Mouse (Mus musculus) forelimb bud, embryonic 11.5 days (tissue): ENCODE results near the gene Olfr364-ps1.

Experiments
- DNase-seq: peaks from one replicate; pipeline ENCODE4 v3.0.0-alpha.2; 2012; ENCODE audit warnings: low read depth, low spot score

Gene Olfr364-ps1

GRCm38 (mm10) chr2:37139022-37139421 is at the start of gene Olfr364-ps1:
TSS of gene Olfr364-ps1 (plus strand) at chr2:37139322.
- DNase-seq, result no peak

- no peak for DNase-seq
Observed at GRCm38 (mm10) chr2:37117810-37118209, 21.3 kb upstream of the Olfr364-ps1 start, which contains the start of gene Olfr362. TSS of gene Olfr362 (minus strand) at chr2:37117910.

- no peak for DNase-seq
Observed at GRCm38 (mm10) chr2:37187898-37188297, 48.8 kb downstream of the Olfr364-ps1 start, which contains the start of gene Olfr365. TSS of gene Olfr365 (plus strand) at chr2:37188198.
